Mouse (Mus musculus) kidney, adult 11 months (tissue): ENCODE data around the gene Hist2h2ac.
A peak's percentile ranks its signal among the peaks of the same experiment; 100 is the strongest.
"Not testable (repeated sequence)": the region's sequence is repeated elsewhere in the genome, so short reads cannot be mapped to it uniquely, and the experiment has no call there.

Experiments
- DNase-seq: peaks from one replicate; pipeline ENCODE4 v3.0.0; 2022

The Hist2h2ac gene

DNA sequence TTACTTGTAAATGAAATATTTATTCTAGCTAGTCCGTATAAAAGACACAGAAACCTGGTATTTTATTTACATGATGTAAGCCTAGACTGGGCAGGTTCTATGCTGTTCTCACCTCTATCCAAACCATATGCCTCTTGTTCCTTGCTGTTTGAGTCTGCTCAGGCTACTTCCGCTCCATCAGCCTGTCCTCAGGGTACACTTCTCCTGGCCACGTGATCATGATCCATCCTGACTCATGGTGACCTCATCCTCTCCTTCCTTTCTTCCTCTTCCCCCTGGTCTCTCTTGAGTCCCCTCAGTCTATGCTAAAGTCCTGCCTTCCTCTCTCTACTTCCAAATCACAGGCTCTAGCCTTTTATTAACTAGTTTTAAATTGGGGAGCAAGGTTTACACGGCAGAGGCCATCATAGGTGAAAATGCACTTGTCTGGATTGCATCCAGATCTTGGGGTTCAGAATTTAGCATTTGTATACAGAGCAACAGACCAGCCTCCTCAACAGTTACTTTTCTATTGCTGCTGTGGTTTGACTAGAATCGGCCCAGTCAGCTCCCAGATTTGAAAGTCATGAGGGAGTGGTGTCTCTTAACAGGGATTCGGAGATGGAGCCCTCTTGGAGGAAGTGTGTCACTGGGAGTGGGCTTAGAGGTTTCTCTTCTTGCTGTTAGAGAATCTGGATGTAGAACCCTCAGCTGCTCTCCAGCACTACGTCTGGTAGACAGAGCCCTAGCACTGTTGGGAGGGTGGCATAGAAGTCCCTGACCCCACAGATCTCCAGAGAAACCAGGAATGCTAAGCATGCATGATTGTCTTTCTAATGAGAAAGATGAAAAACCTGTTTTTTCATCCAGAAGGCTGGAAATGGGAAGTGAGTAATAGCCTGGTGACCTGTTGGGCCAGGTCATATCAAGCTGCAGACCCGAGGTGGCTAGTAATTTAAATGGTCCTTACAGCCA lies 6.3 kb upstream of the Hist2h2ac start:
- DNase-seq = no peak

DNA sequence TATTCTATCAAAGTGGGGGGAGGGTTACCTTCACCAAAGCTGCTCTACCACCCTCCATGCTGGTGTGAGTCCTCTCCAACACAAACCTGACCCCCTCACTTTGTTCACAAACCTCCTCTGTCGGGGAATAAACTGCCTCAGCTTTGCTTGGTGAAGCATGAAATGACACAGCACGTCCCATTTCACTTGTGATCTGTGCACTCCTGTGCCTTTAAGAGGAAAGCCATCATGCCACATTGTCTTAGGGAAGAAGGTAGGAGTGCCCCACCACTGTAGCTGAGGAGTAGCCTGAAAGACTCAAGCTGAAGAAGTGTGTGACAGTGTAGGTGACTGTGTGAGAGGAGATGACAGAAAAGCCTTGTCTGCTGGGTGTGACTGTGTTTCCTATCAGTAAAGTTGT lies 4.7 kb upstream of the Hist2h2ac start:
- no peak for DNase-seq

DNA sequence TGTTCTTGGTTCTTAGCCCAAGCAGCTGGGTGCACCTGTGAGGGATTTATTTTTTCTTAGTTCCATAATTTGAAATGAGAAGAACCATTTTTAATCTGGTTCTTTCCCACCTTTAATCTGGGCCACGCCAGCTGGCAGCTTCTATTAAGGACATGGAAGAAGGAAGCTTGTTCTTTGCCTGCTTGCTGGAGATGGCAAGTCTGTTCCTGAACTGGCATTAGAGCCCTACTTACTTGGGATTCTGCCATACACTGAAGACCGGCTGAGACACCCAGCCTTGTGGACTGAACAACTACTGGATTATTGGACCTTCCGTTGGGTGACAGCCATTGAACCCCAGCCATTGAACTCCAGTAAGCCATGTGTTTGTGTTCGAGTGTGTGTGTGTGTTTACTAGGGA lies 2.1 kb upstream of the Hist2h2ac start:
- DNase-seq = no peak

DNA sequence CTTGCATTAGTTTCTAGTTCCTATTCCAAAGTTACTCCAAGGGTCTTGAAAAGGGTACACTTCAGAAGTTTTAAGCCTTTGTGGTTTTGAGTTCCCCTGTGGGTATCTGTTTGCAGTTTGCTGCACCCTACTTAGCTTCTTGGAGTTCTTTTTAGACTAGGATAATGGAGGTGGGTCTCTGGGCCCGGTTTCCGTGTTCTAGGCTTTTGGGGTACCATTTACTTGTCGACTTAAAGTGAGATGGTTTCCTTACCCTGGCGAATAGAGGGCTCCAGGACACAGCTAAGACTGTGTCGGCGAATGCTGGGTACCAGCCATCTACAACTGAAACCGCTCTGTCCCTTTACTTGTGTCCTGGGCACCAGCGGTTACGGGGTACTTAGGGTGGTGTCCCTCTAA lies 959 bp upstream of the Hist2h2ac start:
- no peak for DNase-seq

DNA sequence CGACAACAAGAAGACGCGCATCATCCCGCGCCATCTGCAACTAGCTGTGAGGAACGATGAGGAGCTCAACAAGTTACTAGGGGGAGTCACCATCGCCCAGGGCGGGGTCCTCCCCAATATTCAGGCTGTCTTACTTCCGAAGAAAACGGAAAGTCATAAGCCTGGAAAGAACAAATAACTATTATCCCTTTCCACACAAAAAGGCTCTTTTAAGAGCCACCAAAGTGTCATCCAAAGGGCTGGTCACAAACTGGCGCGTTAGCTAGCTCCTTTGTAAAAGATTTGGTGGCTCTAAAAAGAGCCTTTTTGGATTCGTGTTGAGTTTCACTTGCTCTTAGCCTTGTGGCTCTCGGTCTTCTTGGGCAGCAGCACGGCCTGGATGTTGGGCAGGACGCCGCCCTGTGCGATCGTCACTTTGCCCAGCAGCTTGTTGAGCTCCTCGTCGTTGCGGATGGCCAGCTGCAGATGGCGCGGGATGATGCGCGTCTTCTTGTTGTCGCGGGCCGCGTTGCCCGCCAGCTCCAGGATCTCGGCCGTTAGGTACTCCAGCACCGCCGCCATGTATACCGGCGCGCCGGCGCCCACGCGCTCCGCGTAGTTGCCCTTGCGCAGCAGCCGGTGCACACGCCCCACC lies 432 bp downstream of the Hist2h2ac start:
- DNase-seq = not testable (repeated sequence)

DNA sequence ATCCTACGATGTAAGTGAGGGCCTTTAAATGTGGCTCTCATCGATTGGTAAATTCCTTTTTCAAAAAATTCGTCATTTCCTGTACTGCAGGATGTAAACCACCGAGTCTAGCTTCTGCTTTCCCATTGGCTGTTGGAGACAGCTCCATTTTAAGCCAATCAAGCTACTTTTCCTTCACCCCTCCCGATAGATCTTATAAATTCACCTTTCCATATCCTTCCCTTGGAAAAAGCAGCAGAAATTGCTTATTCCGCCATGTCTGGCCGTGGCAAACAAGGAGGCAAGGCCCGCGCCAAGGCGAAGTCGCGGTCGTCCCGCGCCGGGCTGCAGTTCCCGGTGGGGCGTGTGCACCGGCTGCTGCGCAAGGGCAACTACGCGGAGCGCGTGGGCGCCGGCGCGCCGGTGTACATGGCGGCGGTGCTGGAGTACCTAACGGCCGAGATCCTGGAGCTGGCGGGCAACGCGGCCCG lies 984 bp downstream of the Hist2h2ac start, which contains the start of the genes Bola1 and Hist2h2ab:
Bola1 (minus strand) TSS at position 49 of the 470 bp plus-strand sequence.
Hist2h2ab (plus strand) TSS at position 205 of the 470 bp plus-strand sequence.
- peak; percentile 83 for DNase-seq

DNA sequence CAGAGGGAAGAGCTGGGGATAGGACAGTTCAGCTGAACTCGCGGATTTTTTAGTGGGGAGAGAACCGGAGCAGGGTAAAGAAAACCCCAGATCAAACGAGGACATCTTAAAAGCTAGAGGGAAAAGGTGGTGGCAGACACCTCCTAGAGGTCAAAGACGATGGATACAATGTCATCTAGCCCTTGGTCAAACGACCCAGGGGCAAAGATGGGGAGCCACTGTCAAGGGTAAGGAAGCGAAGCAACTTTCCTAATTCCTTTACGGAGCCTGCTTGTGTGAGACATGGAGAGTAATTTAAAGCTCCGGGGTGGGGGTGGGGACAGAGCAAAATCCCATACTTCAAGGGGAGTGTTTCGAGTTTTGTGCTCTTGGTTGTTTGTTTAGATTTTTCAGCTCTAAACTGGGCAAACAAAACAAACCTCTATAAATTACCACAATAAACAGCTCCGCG lies 1.5 kb downstream of the Hist2h2ac start:
- peak; percentile 37 for DNase-seq

DNA sequence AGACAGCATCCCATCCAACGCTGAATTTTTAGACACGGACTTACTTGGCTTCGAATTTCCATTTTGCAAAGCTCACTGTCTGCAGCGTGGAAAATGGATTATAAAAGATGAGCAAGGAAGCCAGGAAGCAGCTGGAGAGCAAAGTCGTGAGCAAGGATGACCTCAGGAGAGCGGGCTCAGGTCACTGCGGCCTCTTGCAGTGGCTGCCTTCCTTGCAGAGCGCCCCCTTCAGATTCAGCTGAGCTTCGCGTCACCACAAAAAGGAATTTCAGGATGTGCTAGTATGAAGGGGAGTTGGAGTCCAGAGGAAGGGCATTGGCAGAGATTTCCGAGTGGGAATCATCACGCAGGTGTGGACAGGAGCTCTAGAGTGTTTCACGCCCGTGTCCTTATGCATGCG lies 11.4 kb downstream of the Hist2h2ac start:
- DNase-seq = no peak

DNA sequence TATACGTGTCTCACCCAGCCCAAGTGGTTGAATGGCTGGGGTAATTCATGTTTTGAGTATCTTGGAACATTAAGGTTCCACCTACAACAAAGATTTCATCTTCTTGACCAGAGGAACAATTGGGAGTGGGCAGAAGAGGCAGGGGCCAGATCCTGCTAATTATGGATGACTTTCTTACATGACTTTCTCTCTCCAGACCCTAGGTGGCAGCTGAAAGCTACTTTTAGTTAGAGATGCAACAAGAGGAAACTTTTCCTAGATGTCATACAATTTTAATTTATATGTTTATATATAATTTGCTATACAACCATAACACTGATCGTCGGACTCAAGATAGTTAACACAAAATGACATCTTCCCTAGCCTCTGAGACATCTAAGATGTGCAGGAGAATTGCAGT lies 12.9 kb downstream of the Hist2h2ac start:
- no peak for DNase-seq

DNA sequence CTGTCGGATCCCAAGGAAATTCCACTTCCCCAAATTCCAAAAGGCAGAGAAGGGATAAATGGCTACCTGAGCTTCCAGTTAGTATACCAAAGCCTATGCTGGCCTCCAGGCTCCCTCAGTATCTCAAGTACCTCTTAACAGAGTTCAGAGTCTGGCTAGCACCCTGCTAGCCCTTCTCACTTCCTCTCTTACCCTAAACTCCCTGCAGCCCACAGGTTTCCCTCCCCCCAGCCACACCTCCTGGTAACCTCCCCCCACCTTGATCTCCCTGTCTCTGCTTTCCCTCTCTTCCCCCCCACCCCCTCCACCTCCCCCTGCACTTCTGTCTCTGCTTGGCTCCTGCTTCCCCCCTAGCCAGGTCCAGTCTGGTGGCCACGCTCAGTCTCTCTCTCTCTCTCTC lies 20.9 kb downstream of the Hist2h2ac start:
- no peak for DNase-seq

DNA sequence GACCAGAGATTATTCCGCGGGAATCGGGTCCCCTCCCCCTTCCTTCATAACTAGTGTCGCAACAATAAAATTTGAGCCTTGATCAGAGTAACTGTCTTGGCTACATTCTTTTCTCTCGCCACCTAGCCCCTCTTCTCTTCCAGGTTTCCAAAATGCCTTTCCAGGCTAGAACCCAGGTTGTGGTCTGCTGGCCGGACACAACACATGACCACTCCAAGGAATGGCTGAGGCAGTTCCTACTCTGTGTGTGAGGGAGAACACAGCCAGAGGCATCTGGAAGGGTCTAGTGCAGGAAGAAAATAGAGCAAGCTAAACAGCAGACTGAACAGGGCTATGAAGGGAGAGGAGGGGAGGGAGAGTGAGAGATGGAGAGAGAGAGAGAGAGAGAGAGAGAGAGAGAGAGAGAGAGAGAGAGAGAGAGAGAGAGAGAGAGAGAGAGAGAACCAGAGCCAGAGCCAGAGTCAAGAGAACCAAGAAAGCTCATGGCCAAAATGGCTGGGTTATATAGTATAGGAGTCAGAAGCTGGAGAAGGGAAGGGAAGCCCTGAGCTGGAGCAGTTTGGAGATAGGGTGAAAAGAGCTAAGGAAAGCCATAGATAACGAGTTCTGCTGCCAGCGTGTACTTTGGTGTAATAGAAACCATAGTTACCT lies 22.0 kb downstream of the Hist2h2ac start:
- DNase-seq = not testable (repeated sequence)

DNA sequence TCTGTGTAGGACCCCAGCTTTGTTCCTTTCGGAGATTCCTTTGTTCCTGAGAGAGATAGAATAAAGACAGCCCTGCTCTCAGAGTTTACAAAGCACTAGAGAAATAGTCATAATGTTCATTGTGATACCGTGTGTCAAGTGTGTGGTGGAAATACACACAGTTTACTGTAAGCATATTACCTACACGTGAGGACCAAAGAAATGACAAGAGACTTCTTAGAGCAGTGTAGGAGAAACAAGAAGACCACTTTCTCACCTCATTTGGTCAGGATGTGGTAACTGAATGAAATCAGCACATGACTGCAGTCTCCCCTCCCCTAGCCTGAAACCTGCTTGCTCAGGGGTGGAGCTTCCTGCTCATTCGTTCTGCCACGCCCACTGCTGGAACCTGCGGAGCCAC lies 22.5 kb downstream of the Hist2h2ac start:
- DNase-seq = peak; percentile 46

DNA sequence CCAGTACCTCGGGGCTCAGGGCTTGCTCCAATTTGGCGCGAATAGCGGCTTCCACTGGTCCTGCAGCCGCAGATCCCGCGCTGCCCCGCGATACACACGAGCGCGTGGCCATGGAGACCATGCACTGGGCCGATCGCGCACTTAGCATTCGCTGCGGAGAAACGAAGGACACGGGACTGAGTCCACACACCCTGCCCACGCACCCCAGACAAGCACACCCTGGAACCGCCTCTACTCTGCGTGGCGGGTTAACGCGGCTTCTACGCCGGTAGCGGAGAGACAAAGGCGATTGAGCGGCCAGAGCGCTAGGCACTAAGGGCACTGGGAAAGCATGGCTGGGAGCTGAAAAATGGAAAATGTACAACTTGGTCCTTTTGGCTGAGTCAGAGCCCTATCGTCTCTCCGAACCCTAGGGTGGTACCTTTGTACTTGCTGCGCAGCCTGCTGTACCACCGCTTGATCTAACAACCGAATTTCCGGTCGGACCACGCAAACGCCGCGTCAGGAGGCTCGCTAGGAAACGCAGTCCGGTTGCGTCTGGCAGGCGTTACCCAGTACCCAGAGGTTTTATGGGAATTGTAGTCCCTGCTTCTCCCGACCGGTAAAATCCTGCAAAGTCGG lies 23.4 kb downstream of the Hist2h2ac start:
- peak; percentile 89 for DNase-seq

DNA sequence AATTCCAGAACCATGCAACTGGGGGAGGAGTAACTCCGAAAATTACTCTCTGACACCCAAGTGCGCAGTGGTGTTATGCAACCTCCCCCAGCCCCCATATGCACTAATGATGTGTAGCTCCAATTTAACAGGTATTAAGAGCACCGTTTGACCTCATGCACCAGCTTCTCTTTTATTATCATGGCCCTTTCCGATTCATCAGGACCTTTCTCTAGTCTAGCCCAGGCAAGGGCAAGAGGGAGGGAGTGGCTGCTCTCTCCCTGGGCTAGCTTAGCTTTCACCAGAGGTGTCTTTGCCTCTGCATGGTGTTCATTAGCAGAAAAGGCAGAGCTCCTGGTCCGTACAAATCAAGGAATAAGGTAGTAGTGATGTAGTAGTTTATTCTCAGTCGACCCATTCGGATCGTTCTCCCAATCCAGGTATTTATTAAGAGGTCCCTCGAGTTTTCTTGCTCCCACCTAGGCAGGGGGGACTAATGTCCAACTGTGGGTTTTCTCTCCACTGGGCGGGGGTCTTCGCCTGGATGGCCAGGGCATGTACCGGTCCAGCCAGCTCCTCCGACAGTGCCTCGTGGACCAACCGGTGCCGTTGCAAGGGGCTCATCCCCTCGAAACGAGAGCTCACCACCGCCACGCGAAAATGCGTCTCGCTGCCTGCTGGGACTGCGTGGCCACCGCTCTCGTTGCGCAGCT lies 24.1 kb downstream of the Hist2h2ac start:
- no peak for DNase-seq

DNA sequence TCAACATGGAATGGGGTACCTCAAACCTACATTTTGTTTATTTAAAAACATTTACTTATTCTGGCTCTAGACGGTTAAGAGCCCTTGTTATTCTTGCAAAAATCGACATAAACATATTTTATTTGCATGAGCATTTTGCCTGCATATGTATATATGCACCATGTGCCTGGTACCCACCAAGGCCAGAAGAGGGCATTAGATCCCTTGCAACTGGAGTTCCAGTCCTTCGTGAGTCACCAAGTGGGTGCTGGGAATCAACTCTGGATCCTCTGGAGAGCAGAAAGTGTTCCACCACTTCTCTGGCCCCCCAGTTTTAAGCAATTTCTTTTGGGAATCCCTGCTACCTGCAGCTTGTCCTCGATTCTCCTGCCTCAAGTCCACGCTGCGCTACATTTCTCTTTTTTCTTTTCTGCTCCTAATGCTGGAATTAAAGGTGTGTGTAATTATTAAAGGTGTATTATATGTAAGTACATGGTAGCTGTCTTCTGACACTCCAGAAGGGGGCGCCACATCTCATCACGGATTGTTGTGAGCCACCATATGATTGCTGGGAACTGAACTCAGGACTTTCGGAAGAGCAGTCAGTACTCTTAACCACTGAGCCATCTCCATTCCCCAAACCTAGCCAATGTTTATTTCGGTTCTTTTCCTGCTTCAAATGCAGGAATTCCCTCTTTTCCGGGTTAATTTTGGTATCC lies 24.9 kb downstream of the Hist2h2ac start:
- DNase-seq = no peak

DNA sequence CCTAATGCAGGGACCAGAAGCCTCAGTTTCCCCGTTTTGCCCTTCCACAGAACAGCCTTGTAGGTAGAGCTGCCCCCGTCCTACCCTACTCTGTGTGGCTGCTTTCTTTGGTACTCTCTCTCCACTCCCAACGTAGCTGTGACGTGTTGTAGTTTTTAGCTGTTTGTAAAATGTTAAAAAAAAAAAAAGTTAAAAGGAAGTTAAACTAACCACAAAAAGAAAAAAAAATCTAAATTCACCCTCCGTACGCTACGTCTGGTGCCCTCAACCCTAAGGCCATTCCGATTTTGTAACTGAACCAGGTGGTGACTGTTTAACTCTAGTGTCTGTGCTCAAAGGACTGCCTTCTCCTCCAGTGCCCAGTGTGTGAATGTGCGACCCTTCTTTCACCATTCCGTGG lies 25.7 kb downstream of the Hist2h2ac start:
- DNase-seq = no peak

DNA sequence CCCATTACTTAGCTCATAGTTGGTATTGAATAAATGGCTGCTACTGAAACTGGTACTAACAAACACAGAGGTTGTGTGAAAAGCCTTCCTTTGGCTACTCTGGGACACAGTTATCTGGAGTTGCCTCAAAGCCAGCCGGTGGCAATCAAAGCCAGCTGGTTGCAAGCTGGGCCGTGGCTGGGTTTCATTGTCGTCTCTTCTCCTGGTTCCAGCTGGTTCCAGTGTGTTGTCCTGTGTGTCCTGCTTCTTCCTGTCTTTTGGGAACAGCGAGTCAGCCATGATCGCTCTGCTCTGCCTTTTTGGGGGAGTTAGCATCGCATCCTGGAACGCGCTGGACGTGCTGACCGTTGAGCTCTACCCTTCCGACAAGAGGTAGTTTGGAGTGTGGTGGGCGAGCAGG lies 27.7 kb downstream of the Hist2h2ac start:
- no peak for DNase-seq

DNA sequence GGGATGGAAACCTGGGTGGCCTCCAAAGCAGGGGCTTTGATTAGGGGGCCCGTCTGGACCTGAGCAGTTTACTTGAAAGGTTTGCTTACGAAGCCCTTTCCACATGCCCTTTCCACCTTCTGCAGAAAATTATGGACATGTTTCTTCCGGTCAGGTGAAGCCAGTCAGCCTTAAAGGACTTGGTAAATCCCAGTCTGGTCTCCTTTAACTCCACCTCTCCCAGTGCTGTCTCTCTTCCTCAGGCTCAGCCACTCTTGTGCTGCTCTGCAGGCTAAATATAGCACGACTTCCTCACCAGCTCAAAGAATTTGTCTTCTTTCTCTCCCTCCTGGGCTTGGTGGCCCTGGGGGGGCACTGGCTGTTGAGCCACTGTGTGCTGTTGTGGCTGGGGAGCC lies 38.3 kb downstream of the Hist2h2ac start:
- no peak for DNase-seq

DNA sequence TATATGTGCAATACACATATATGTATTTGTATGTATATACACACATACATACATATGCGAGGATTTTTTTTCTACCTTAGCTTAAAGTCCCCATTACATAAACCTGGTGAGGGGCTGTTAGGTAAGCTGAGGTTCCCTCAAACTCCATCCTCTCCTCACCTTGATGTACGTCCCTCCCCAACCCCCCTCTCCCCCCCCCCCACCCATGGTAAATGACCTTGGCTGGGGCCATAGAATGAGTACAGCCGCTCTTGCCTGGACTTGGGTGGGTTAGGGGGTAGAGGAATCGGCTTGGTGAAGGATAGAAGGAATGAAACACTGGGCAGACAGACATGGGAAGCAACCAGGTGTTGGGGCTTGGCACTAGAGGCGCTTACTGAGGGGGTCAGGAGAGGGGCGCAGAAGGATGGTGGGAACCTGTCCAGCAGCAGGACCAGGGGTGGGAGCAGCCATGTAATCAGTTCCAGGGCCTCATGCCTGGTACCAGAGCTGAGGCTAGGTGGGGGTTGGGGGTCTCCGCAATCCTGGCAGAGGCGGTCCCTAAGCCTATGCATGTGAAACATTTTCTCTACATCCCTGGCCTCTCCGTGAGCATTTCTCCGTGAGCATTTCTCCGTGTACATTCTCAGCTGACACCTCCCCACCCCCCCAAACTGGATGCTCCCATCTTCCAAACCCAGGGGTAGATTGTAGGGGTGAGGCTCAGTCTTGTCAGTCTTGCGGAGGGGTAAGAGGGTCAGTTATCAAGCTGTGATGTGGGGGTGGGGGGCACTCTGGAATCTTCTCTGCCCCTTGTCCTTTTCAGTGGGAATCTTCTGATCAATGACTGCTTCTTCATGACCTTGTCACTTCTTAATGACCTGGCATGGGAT lies 38.9 kb downstream of the Hist2h2ac start:
- DNase-seq = no peak

DNA sequence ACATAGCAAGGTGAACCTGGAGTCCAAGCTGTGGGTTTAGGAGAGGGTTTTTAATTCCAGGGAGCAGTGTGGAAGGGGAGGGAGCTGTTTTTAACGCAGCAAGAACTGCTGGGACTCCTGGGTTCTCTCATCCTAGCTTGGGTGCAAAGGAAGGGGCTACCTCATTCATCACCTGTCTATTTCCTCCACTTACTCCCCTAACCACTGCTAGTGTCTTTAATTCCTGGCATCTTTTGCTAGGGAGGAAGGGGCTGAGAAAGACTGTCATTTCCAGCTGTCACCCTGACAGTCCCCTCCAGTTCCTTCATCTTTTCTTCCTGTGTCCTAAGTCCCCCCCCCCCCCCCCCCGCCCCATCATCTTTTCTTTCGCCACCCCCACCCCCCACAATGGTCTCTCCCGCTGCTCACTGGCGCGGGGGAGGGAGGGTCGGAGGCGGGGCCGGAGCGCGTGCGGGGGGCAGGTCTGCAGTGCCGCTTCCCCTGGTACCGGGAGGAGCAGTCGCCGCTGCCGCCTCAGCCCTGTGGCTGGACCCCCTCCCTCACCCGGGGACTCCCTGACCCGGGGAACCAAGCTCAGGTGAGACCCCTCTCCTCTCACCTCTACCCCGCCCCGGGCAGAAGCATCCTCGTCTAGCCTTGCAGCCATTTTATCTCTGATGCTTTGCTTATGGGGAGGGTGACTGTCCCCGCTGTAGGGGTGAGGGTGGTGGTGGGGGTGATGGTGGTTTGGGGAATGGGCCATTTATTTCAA lies 39.8 kb downstream of the Hist2h2ac start, which contains the start of gene Sv2a:
Sv2a (plus strand) TSS at position 425 of the 751 bp plus-strand sequence.
- no peak for DNase-seq
